Mouse (Mus musculus): ENCODE measurements around the gene Usp54. TPM values are rescaled to one million over a fixed set of nuclear protein-coding genes. Genes with fewer than 3 reads are reported as not detected.
"Not testable (repeated sequence)": the region's sequence is repeated elsewhere in the genome, so short reads cannot be mapped to it uniquely, and the experiment has no call there.

Gene Usp54
- polyA plus RNA-seq, 3 experiments from 2014 or later, result 1.6 to 2.6 (median 1.7) TPM

DNA sequence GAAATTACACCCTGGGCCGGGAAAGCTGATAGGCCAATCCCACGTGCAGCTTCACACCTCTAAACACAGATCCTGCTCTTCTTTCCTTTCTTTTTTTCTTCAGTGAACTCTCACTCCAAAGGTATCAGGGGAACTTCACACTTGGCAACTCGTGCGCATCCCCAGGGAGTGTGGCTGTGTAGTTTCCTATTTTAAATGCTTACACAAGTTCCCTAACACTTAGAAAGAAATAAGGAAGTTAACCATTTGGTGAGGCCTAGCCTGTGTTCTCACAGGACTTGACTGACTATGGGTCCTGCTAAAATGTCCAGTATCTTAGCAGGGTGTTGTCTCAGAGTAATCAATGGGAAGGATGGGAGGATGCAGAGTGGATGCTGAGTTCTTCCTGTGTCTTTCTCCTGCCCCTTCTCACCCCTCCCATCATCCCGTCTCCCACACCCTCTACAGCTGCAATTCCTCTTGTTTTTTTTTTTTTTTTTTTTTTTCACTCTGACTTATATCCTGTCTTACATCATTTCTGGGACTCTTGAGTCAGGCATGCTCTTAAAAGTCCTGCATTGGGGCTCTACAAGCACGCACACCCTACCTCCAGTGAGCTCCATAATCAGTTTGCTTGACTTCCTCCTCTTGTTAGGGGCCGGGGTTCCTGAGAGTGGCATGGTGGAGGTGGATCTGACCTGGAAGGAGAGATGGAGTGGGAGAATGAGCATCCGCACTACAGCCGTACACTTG is 14.0 kb upstream of the Usp54 start:
- no peak for ATAC-seq

GRCm38 (mm10) chr14:20651722-20652256 is 10.9 kb upstream of the Usp54 start:
- ATAC-seq, result no peak

DNA sequence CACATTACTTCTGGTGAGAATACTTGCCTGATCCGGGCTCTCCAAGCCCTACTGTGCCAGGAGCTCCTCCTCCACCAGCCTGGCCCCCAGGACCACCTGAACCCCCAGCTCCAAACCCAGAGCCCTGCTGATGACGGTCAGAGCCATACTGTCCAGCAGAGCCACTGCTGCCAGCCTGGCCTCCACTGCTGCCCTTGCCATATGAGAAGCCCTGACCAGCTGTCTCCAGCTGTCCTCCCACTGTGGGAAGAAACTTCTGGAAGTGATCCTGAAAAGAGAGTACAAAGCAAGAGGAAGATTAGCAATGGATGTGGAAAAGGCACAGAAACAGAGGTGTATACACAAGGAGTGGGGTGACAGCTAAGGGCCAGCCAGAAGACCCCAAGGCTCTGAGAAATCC is 10.1 kb upstream of the Usp54 start:
- no peak for ATAC-seq

DNA sequence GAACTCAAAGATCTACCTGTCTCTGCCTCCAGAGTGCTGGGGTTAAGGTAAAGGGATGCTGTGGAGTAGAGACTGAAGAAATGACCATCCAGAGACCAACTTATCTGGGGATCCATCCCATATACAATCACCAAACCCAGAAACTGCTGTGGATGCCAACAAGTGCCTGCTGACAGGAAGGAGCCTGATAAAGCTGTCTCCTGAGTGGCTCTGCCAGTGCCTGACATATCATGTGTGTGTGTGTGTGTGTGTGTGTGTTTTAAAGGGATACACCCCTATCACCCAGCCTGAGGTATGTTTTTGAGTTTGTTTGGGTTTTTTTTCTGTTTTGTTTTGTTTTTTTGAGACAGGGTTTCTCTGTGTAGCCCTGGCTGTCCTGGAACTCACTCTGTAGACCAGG is 5.5 kb upstream of the Usp54 start:
- no peak for ATAC-seq

DNA sequence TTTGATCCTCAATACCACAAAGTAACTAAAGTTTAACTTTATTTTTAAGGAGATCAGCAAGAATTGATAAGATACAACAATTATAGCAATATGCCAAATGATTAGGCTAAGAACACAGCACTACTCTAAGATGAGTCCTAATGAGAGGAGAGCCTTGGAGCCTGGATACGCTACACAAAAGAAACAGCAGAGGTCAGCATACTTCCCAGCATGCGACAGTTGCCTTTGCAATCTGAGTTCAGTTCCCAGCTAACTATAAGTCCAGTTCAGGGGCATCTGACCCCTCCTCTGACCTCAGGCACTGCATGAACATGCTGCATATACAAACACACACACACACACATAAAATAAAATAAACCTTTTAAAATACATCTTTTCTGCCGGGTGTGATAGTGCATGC is 4.7 kb upstream of the Usp54 start:
- ATAC-seq, result no peak

- no peak for ATAC-seq
Measured at GRCm38 (mm10) chr14:20641438-20641875, 594 bp upstream of the Usp54 start.

- peak; percentile 45 for ATAC-seq
Measured at GRCm38 (mm10) chr14:20639918-20640619, 794 bp downstream of the Usp54 start.

DNA sequence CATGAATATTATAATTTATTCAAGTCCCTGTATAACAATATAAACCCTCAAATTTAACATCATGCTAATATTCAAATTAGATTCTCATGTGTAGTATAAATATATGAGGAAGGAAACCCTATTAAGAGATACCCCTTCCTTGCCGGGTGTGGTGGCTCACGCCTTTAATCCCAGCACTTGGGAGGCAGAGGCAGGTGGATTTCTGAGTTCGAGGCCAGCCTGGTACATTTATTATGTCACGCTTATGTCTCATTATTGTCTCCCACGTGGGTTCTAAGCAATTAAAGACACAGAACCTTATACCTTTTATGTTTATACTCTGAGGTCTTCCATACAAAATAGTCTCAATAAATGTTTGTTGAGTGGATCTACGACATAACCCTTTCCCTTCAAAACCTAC is 2.2 kb downstream of the Usp54 start:
- ATAC-seq, result no peak

- ATAC-seq, result no peak
Measured at GRCm38 (mm10) chr14:20637818-20638574, 2.9 kb downstream of the Usp54 start.

- ATAC-seq, result not testable (repeated sequence)
Measured at GRCm38 (mm10) chr14:20636968-20637367, 3.9 kb downstream of the Usp54 start.

- no peak for ATAC-seq
Measured at GRCm38 (mm10) chr14:20635546-20635945, 5.3 kb downstream of the Usp54 start.

DNA sequence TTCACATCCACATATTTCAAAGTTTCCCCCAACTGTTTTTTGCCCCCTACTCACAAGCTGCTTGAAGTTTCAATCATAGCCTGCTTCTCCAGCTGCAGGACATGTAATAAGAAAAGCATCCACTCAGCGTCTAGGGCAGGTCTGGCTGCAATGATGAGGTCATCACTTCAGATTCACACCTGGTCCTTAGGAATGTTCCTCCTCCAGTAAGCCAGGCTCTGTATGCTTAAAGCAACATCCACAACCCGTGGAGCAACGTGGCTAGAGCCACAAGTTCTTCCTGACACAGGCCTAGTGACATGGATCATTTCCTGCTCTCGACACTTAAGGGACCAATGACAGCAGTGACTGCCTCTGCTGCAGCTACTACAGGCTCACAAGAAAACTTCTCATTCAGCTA is 9.6 kb downstream of the Usp54 start:
- ATAC-seq, result no peak

DNA sequence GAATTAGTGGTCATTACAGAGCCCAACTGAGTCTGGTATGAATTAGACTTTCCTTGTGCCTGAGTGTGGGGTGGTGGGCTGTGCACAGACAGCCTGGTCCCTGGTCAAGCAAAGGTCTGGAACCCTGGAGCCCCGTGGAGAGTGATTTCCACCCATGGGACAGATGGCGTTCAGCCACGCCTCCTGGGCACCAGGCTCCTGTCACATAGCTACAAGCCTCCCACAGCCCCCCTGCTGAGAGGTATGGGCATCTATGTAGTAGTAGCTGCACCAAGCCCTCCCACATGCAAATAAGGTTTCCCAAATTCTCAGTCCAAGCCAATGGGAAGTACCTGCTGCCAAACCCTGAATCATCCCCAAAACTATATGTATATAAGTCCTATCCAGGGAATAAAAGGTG is 13.9 kb downstream of the Usp54 start:
- no peak for ATAC-seq

GRCm38 (mm10) chr14:20626447-20626846 is 14.4 kb downstream of the Usp54 start:
- ATAC-seq, result no peak

DNA sequence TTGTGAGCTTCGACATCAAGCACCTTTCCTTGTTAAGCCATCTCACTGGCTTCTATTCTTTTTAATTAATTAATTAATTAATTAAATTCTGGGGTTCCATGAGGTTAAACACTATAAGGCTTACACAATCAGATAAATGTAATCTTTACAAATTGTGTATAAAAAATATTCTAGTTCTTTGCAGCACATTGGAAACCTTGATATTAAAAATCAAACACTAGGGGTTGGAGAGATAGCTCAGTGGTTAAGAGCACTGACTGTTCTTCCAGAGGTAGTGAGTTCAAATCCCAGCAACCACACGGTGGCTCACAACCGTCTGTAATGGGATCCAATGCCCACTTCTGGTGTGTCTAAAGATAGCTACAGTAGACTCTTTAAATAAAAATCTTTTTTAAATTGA is 18.0 kb downstream of the Usp54 start:
- ATAC-seq, result no peak

- no peak for ATAC-seq
Measured at GRCm38 (mm10) chr14:20622412-20622811, 18.5 kb downstream of the Usp54 start.

DNA sequence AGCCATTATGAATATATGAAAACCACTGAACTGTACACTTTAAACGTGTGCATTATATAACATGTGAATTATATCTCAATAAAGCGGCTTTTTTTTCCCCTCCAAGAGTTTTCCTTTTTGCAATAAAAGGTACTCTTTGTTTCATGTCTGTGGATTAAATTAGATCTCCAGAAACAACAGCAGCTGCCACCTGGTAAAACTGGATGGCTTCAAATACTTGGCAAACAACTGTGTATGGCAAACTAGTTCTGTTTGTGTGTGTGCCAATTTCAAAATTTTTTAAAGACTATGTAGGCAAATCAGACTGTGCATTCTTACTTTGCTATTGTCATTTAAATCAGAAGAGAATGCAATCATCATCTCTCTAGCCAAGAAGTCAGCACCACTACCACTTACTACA is 19.0 kb downstream of the Usp54 start:
- no peak for ATAC-seq

DNA sequence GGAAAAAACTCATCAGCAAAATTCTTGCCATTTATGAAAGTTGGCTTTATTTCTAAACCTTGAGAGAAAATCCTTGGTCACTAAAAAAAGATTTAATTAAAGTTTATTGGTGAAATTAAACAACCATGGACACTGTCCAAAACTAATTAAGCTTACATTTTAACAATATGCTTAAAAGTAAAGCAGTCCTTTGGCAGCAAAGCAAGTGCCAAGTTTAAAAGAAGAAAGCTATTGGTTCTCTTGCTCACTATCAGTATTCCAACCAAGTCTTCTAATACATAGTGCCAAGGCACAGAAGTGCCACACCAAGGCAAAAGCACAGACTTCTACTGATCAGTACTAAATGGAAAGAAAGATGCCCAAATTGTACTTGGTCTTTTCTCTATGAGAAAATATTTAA is 21.7 kb downstream of the Usp54 start:
- ATAC-seq, result no peak

DNA sequence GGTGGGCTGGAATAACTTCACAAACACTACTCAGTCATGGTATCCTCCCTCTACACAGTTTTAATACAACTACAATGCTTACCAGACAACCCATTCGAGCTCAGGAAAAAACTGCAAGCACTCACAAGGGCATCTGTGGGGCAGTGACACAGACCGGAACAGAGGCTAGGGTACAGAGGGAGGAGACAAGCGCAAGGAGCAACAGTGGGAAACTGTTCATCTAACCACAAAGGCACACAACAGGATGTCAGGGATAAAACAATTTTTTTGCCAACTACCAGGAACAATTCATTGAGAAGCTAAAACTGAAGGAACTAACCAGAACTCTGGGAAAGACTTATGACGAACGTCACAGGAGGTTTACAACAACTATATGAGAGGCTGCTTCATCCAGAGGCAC is 22.7 kb downstream of the Usp54 start:
- ATAC-seq, result no peak

DNA sequence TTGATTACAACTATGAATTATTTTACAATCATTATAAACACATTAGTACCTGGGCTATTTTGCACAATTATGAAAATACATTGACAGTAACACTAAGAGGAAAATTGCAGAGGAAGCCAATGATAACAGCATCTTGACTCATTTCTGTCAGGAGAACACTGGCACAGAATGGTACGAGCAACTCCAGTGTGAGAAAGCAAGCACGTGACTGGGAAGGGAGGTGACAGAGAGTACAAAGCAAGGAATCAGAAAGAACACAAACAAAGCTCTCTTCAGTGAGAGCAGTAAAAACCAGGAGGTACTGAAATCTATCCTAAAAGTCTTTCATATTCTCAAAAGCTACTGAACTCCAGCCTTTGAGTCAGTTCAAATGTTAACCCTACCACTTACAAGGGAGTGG is 24.4 kb downstream of the Usp54 start:
- ATAC-seq, result no peak

DNA sequence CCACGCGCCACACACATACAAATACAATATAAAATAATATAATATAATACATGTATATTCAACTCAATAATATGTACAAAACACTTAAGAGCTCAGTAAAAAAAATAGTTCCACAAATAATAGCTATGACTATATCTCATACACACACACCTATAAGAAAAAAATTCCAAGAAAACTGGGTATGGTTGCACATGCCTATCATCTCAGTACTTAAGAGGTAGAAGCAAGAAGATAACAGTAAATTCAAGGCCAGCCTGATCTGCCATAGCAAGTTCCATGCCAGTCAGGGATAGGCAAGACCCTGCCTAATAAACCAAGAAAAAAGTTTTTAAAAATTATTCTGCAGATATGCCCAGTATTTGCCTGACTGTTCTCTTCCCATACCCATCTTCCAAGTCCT is 25.8 kb downstream of the Usp54 start:
- no peak for ATAC-seq

- ATAC-seq, result no peak
Measured at GRCm38 (mm10) chr14:20612820-20613219, 28.0 kb downstream of the Usp54 start.

GRCm38 (mm10) chr14:20610146-20610545 is 30.7 kb downstream of the Usp54 start:
- no peak for ATAC-seq
